Mouse (Mus musculus) G1E (cell line): ENCODE results near the gene Rora. TPM values are rescaled to one million over a fixed set of nuclear protein-coding genes. Genes with fewer than 3 reads are reported as not detected.

Experiments used
- ATAC-seq: 2 replicates; pipeline ENCODE4 v1.8.0; 2016; ENCODE audit warnings: mild to moderate bottlenecking; ENCODE audit not compliant: insufficient number of reproducible peaks, poor library complexity, low FRiP score, severe bottlenecking; ENCODE audit errors: extremely low read depth
- DNase-seq: peaks from one replicate; pipeline ENCODE4 v3.0.0; 2012; ENCODE audit warnings: low spot score
- H3K27me3 ChIP-seq: 2 replicates; pipeline ENCODE4 v1.6.1; 2012; ENCODE audit warnings: mild to moderate bottlenecking, low read length, inconsistent platforms; ENCODE audit not compliant: insufficient read depth
- H3K36me3 ChIP-seq: replicated peaks from 2 replicates; pipeline ENCODE3; 2012; ENCODE audit warnings: mild to moderate bottlenecking, inconsistent platforms
- H3K4me1 ChIP-seq: 2 replicates; pipeline ENCODE4 v1.6.1; 2012; ENCODE audit warnings: low read depth, low read length, inconsistent platforms, mixed read lengths; ENCODE audit not compliant: insufficient read depth
- H3K4me3 ChIP-seq: 2 replicates; pipeline ENCODE4 v1.5.1; 2012; ENCODE audit warnings: low read depth, mild to moderate bottlenecking, inconsistent platforms, low read length, moderate library complexity, mixed read lengths
- H3K9me3 ChIP-seq: replicated peaks from 2 replicates; pipeline ENCODE4 v1.6.1; 2012; ENCODE audit warnings: inconsistent platforms
- CTCF ChIP-seq: IDR thresholded peaks from 2 replicates; pipeline ENCODE4 v1.5.1; 2012; ENCODE audit warnings: low read depth, low read length, inconsistent platforms, mixed read lengths
- GATA1 ChIP-seq: IDR thresholded peaks from 2 replicates; pipeline ENCODE4 v1.6.1; 2012; ENCODE audit warnings: borderline replicate concordance, low read length, inconsistent platforms, mixed read lengths
- GATA2 ChIP-seq: IDR thresholded peaks from 2 replicates; pipeline ENCODE4 v1.6.1; 2012; ENCODE audit warnings: low read depth, low read length, inconsistent platforms, borderline replicate concordance
- POLR2AphosphoS5 ChIP-seq: IDR thresholded peaks from 2 replicates; pipeline ENCODE4 v1.6.1; 2012; ENCODE audit warnings: low read depth, low read length, inconsistent platforms; ENCODE audit not compliant: insufficient replicate concordance
- TAL1 ChIP-seq: conservative IDR thresholded peaks from 2 replicates; pipeline ENCODE4 v1.6.1; 2012; ENCODE audit warnings: low read depth, low read length, inconsistent platforms, mixed read lengths
- polyA plus RNA-seq: library from polyadenylated mRNA; stranded (reverse); fragments of >175 nt; gene quantifications from 2 replicates; pipeline ENCODE4 v1.2.3, GENCODE M21; 2012
- total RNA-seq, 2 experiments: library from RNA; stranded (forward) in 1 of 2; stranded (reverse) in 1 of 2; fragments of 200-1000 nt in 1 of 2; fragments of >200 nt in 1 of 2; fragmentation: Nextera tagmentation in 1 of 2; gene quantifications; 2 replicates each; pipeline ENCODE4 v1.2.3; 2014 to 2017

Rora gene
- total and polyA plus RNA-seq, 3 experiments, result 0.11 TPM; not detected in 2

GRCm38 (mm10) chr9:68935611-68936010 is 282.0 kb downstream of the Rora start:
- DNase-seq (no peak), ATAC-seq (no peak)
- no peaks in the 10 kb centered on the region for H3K27me3 ChIP-seq
- TF ChIP-seq GATA1, result no peak
- TF ChIP-seq CTCF, result no peak
- no peak for TF ChIP-seq TAL1
- no peak for TF ChIP-seq POLR2AphosphoS5
- TF ChIP-seq GATA2, result no peak
- no peak overlapping the region for H3K4me3 ChIP-seq
- no peaks in the 10 kb centered on the region for H3K36me3 ChIP-seq
- H3K9me3 ChIP-seq, result peaks cover 66% of the 10 kb centered on the region
- H3K4me1 ChIP-seq, result no peaks in the 10 kb centered on the region

- Histone ChIP-seq H3K36me3 (no peaks in the 10 kb centered on the region), H3K27me3 (no peaks in the 10 kb centered on the region), H3K4me3 (no peak overlapping the region), H3K9me3 (peaks cover 70% of the 10 kb centered on the region), H3K4me1 (no peaks in the 10 kb centered on the region)
- no peak for ATAC-seq
- DNase-seq, result no peak
- TF ChIP-seq GATA2 (no peak), GATA1 (no peak), TAL1 (no peak), POLR2AphosphoS5 (no peak), CTCF (no peak)
Observed at GRCm38 (mm10) chr9:68941037-68941436, 287.5 kb downstream of the Rora start.

GRCm38 (mm10) chr9:68942595-68943011 is 289.0 kb downstream of the Rora start:
- Histone ChIP-seq H3K4me3 (no peak overlapping the region), H3K36me3 (no peaks in the 10 kb centered on the region), H3K4me1 (no peaks in the 10 kb centered on the region), H3K9me3 (peaks cover 75% of the 10 kb centered on the region), H3K27me3 (no peaks in the 10 kb centered on the region)
- TF ChIP-seq GATA1 (no peak), TAL1 (no peak), GATA2 (no peak), POLR2AphosphoS5 (no peak), CTCF (no peak)
- DNase-seq (no peak), ATAC-seq (no peak)

- Histone ChIP-seq H3K9me3 (peaks cover 79% of the 10 kb centered on the region), H3K4me3 (no peak overlapping the region), H3K27me3 (no peaks in the 10 kb centered on the region), H3K36me3 (no peaks in the 10 kb centered on the region), H3K4me1 (no peaks in the 10 kb centered on the region)
- DNase-seq (no peak), ATAC-seq (no peak)
- TF ChIP-seq POLR2AphosphoS5 (no peak), TAL1 (no peak), GATA2 (no peak), CTCF (no peak), GATA1 (no peak)
Observed at GRCm38 (mm10) chr9:68944026-68944425, 290.4 kb downstream of the Rora start.

GRCm38 (mm10) chr9:68947707-68948106 is 294.1 kb downstream of the Rora start:
- DNase-seq, result no peak
- H3K27me3 ChIP-seq, result no peaks in the 10 kb centered on the region

GRCm38 (mm10) chr9:68948141-68948540 is 294.6 kb downstream of the Rora start:
- no peaks in the 10 kb centered on the region for H3K36me3 ChIP-seq
- DNase-seq (no peak), ATAC-seq (no peak)
- no peaks in the 10 kb centered on the region for H3K27me3 ChIP-seq
- TF ChIP-seq CTCF (no peak), POLR2AphosphoS5 (no peak), GATA1 (no peak), GATA2 (no peak)
- no peak overlapping the region for H3K4me3 ChIP-seq
- peaks cover 68% of the 10 kb centered on the region for H3K9me3 ChIP-seq
- no peaks in the 10 kb centered on the region for H3K4me1 ChIP-seq

More at GRCm38 (mm10) chr9:68947707-68948106, 294.1 kb downstream of the Rora start:
- Histone ChIP-seq H3K4me1 (no peaks in the 10 kb centered on the region), H3K4me3 (no peak overlapping the region), H3K36me3 (no peaks in the 10 kb centered on the region), H3K9me3 (peaks cover 67% of the 10 kb centered on the region)
- TF ChIP-seq TAL1 (no peak), GATA1 (no peak), CTCF (no peak), GATA2 (no peak), POLR2AphosphoS5 (no peak)
- ATAC-seq, result no peak
